Mouse (Mus musculus) E14TG2a.4 (cell line): Measurements from ENCODE around the gene Gm20388.

Experiments used
- H3K27me3 ChIP-seq: 2 replicates; pipeline ENCODE4 v1.6.1; 2014; ENCODE audit warnings: low read length, control low read depth; ENCODE audit not compliant: insufficient read depth
- H3K36me3 ChIP-seq: 2 replicates; pipeline ENCODE4 v1.6.1; 2014; ENCODE audit warnings: low read length, control low read depth; ENCODE audit not compliant: insufficient read depth
- H3K4me1 ChIP-seq: replicated peaks from 2 replicates; pipeline ENCODE4 v1.6.1; 2014; ENCODE audit warnings: low read depth, low read length, control low read depth
- H3K4me3 ChIP-seq: replicated peaks from 2 replicates; pipeline ENCODE4 v1.5.1; 2014; ENCODE audit warnings: mild to moderate bottlenecking, low read length
- H3K9me3 ChIP-seq: 2 replicates; pipeline ENCODE4 v1.6.1; 2014; ENCODE audit warnings: low read length, control low read depth
- CTCF ChIP-seq: conservative IDR thresholded peaks from 2 replicates; pipeline ENCODE4 v1.5.1; 2014; ENCODE audit warnings: low read length
- NANOG ChIP-seq: IDR thresholded peaks from 2 replicates; pipeline ENCODE4 v1.6.1; 2014; ENCODE audit warnings: borderline replicate concordance, low read length, mixed read lengths
- POU5F1 ChIP-seq: IDR thresholded peaks from 2 replicates; pipeline ENCODE4 v1.6.1; 2014; ENCODE audit warnings: low read length, borderline replicate concordance

Gene Gm20388

DNA sequence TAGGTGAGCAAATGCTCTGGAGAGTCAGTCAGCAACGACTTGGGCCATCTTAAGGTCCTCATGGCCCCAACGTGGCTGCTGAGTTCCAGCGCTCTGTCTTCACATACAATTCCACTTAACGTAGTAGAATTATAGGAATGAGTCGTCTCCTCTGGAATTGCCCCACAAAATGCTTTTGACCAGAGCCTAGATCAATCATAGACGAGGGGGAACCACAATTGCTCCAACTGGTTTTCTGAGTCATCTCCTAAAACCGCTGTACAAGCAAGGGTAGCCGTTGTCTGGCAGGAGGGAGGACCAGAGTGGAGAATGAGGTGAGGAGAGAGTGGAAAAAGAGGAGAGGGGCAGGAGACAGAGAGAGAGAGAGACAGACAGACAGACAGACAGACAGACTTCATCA, 105.3 kb downstream of the Gm20388 start:
- Histone ChIP-seq H3K36me3 (no peaks in the 10 kb centered on the region), H3K4me1 (peaks cover 12% of the 10 kb centered on the region), H3K9me3 (peaks cover 8% of the 10 kb centered on the region; the same call in 1 of the 2 replicates), H3K27me3 (peaks cover 25% of the 10 kb centered on the region), H3K4me3 (no peak overlapping the region)
- TF ChIP-seq POU5F1 = no peak
- no peak for TF ChIP-seq NANOG
- no peak for TF ChIP-seq CTCF

DNA sequence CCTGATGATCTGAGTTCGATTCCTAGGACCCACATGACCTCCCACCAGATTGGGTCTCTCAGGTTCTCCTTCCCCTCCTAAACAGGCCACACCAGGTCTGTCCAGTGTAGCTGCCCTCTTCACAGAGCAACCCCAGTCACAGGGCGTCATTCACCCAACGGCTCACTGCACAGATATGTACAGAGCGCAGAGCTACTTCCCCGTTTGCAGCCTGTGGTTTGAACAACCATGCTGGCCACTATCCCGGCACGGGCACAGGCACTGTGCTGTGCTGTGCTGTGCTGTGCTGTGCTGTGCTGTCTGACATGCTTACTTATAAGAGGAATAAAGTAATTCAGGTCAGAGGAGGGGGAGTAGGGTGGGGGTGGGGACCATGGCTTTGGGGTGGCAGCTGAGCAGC, 105.8 kb downstream of the Gm20388 start:
- H3K4me1 ChIP-seq = peaks cover 12% of the 10 kb centered on the region
- H3K9me3 ChIP-seq = peaks cover 8% of the 10 kb centered on the region; the same call in 1 of the 2 replicates
- no peak for TF ChIP-seq POU5F1
- TF ChIP-seq CTCF = no peak
- TF ChIP-seq NANOG = no peak
- H3K36me3 ChIP-seq = no peaks in the 10 kb centered on the region
- peaks cover 25% of the 10 kb centered on the region for H3K27me3 ChIP-seq
- H3K4me3 ChIP-seq = no peak overlapping the region

- no peaks in the 10 kb centered on the region for H3K36me3 ChIP-seq
These were observed 106.7 kb downstream of the Gm20388 start for GRCm38 (mm10) chr8:120017349-120017748.

DNA sequence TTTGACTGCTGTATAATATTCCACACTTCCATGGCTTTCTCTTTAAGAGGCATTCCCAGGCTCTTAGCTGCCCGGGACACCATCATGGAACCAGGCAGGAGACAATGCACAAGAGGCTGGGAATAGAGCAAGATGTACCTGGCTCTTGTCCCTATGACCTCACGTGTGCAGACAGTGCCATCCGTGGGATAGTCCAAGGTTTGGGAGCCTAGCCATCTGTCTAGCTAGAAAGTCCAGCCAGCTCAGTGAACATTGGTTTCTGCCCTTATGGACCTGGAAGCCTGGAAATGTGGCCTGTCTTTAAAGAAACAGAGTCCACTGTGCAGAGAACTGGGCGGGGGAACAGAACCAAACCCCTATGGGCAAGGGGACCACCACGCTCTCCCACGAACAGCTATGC, 107.1 kb downstream of the Gm20388 start:
- Histone ChIP-seq H3K4me1 (peaks cover 15% of the 10 kb centered on the region), H3K27me3 (peaks cover 16% of the 10 kb centered on the region), H3K9me3 (peaks cover 8% of the 10 kb centered on the region; the same call in 1 of the 2 replicates), H3K36me3 (no peaks in the 10 kb centered on the region), H3K4me3 (no peak overlapping the region)
- TF ChIP-seq CTCF (no peak), POU5F1 (no peak), NANOG (no peak)

More at GRCm38 (mm10) chr8:120017349-120017748, 106.7 kb downstream of the Gm20388 start:
- Histone ChIP-seq H3K9me3 (peaks cover 8% of the 10 kb centered on the region; the same call in 1 of the 2 replicates), H3K4me3 (no peak overlapping the region), H3K4me1 (peaks cover 12% of the 10 kb centered on the region), H3K27me3 (peaks cover 18% of the 10 kb centered on the region)
- TF ChIP-seq POU5F1 (no peak), NANOG (no peak), CTCF (no peak)

DNA sequence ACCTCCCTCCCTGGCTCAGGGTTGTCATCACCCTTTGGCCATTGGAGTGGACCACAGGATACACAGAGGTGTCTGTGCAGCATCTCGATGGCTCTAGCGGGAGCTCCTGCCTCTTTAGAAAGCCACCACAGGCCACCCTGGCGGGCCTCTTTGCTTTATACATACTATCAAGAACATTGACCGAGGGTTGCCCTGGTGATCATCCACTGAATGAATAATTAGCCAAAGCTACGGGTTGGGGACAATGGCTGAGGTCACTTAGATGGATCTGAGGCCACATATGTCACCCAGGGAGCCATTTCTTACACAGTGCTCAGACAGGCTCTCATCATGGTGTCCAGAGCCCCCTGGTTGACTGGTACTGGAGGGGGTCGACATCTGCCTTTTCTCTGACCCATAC, 107.7 kb downstream of the Gm20388 start:
- Histone ChIP-seq H3K4me1 (peaks cover 10% of the 10 kb centered on the region), H3K9me3 (peaks cover 8% of the 10 kb centered on the region; the same call in 1 of the 2 replicates), H3K36me3 (no peaks in the 10 kb centered on the region), H3K4me3 (no peak overlapping the region), H3K27me3 (peaks cover 10% of the 10 kb centered on the region)
- TF ChIP-seq POU5F1 (no peak), NANOG (no peak)

GRCm38 (mm10) chr8:120019297-120019696, 108.7 kb downstream of the Gm20388 start:
- no peak for TF ChIP-seq CTCF
- no peak for TF ChIP-seq NANOG
- no peak for TF ChIP-seq POU5F1

DNA sequence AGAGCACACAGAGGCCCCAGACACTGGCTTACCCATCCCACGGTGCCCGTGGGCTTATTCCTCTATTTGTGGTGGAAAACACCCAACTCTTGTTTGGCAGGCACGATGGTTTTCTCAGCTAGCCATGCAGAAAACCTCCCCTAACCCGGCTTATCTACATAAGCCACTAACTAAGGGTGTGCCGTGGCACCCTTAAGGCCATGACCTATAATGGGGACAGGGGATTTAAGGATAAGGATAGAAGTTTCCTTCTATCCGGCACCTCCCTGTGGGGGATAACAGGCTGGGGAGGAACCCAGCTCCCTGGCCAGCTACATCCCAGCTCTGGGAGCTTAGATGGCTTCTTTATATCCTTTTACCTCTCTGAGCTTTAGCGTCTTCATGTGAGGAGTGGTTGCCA, 109.7 kb downstream of the Gm20388 start:
- no peaks in the 10 kb centered on the region for H3K27me3 ChIP-seq
- H3K9me3 ChIP-seq = peaks cover 8% of the 10 kb centered on the region; the same call in 1 of the 2 replicates
- H3K4me1 ChIP-seq = peaks cover 11% of the 10 kb centered on the region; the same call in 1 of the 2 replicates
- TF ChIP-seq CTCF = no peak
- TF ChIP-seq POU5F1 = no peak
- no peak for TF ChIP-seq NANOG
- H3K4me3 ChIP-seq = no peak overlapping the region
- H3K36me3 ChIP-seq = no peaks in the 10 kb centered on the region

More at GRCm38 (mm10) chr8:120019297-120019696, 108.7 kb downstream of the Gm20388 start:
- Histone ChIP-seq H3K9me3 (peaks cover 8% of the 10 kb centered on the region; the same call in 1 of the 2 replicates), H3K27me3 (peaks cover 7% of the 10 kb centered on the region), H3K4me1 (peaks cover 8% of the 10 kb centered on the region; the same call in 1 of the 2 replicates), H3K4me3 (no peak overlapping the region), H3K36me3 (no peaks in the 10 kb centered on the region)

- no peaks in the 10 kb centered on the region for H3K9me3 ChIP-seq
- no peak for TF ChIP-seq CTCF
- TF ChIP-seq POU5F1 = no peak
- TF ChIP-seq NANOG = no peak
- H3K36me3 ChIP-seq = no peaks in the 10 kb centered on the region
- peaks cover 18% of the 10 kb centered on the region for H3K4me1 ChIP-seq
- H3K27me3 ChIP-seq = no peaks in the 10 kb centered on the region
- H3K4me3 ChIP-seq = no peak overlapping the region
These were observed 115.6 kb downstream of the Gm20388 start for GRCm38 (mm10) chr8:120026199-120026598.

GRCm38 (mm10) chr8:120026991-120027390, 116.3 kb downstream of the Gm20388 start:
- Histone ChIP-seq H3K27me3 (no peaks in the 10 kb centered on the region), H3K4me1 (peaks cover 18% of the 10 kb centered on the region), H3K9me3 (no peaks in the 10 kb centered on the region), H3K36me3 (no peaks in the 10 kb centered on the region), H3K4me3 (no peak overlapping the region)
- no peak for TF ChIP-seq NANOG
